Mouse (Mus musculus) midbrain, embryonic 15.5 days (tissue): ENCODE results near the gene Lrtm2. TPM values are rescaled to one million over a fixed set of nuclear protein-coding genes. Genes with fewer than 3 reads are reported as not detected.
"Not testable (repeated sequence)": the region's sequence is repeated elsewhere in the genome, so short reads cannot be mapped to it uniquely, and the experiment has no call there.

ENCODE experiments used
- ATAC-seq: fragments of 200-750 bp; cut with Nextera tagmentation; replicated peaks from 2 replicates; pipeline ENCODE4 v1.8.0; 2017; ENCODE audit warnings: moderate TSS enrichment
- H3K27ac ChIP-seq: fragments of 300-500 bp; sonication (generic); 2 replicates; pipeline ENCODE4 v1.5.1; 2015; ENCODE audit warnings: mild to moderate bottlenecking, inconsistent platforms
- H3K27me3 ChIP-seq: fragments of 300-500 bp; sonication (generic); replicated peaks from 2 replicates; pipeline ENCODE4 v1.6.1; 2015; ENCODE audit warnings: inconsistent platforms
- H3K36me3 ChIP-seq: fragments of 300-500 bp; sonication (generic); replicated peaks from 2 replicates; pipeline ENCODE4 v1.6.1; 2015; ENCODE audit warnings: inconsistent platforms
- H3K4me1 ChIP-seq: fragments of 300-500 bp; sonication (generic); 2 replicates; pipeline ENCODE4 v1.6.1; 2015; ENCODE audit warnings: inconsistent platforms
- H3K4me2 ChIP-seq: fragments of 300-500 bp; sonication (generic); 2 replicates; pipeline ENCODE4 v1.6.1; 2015; ENCODE audit warnings: inconsistent platforms, mild to moderate bottlenecking, moderate library complexity
- H3K4me3 ChIP-seq: fragments of 300-500 bp; sonication (generic); 2 replicates; pipeline ENCODE4 v1.5.1; 2015; ENCODE audit warnings: mild to moderate bottlenecking, inconsistent platforms
- H3K9ac ChIP-seq: fragments of 300-500 bp; sonication (generic); 2 replicates; pipeline ENCODE4 v1.6.1; 2015; ENCODE audit warnings: mild to moderate bottlenecking, inconsistent platforms
- H3K9me3 ChIP-seq: fragments of 300-500 bp; sonication (generic); 2 replicates; pipeline ENCODE4 v1.6.1; 2016; ENCODE audit warnings: inconsistent platforms
- WGBS: fragments of 180-500 bp; shearing (Covaris S2); methylation state at CpG from one replicate; pipeline ENCODE4 v1.1.7; 2015; ENCODE audit warnings: mixed read lengths; 5-methylcytosine and 5-hydroxymethylcytosine counted together
- polyA plus RNA-seq: library from polyadenylated mRNA; unstranded; fragments of >200 nt; fragmentation: Nextera tagmentation; extraction: Ambion mirVana; gene quantifications from 2 replicates; pipeline ENCODE4 v1.2.1, GENCODE M21; 2015

The Lrtm2 gene
- 10.6 and 12.7 TPM in 2 replicates for polyA plus RNA-seq

DNA sequence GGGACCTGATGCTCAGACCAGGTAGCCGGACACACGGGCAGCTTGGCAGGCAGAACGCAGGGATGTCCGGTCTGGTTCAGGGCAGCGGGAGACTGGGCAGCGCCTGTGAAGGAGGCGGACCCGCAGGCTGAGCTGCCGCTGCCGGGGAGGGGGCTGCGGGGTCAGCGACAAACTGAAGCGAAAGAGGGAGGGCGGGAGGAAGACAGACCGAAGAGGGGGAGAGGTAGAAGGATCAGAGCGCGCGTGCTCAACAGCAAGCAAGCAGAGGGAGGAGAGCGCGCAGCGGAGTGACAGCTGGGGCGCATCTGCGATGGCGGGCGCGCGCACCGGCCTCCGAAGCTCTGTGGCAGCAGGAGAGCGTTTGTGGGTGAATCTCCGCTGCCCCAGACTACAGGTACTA lies at the start of gene Lrtm2:
Lrtm2 (minus strand) TSS at position 261 of the 400 bp plus-strand sequence.
- Histone ChIP-seq H3K27me3 (no peaks in the 10 kb centered on the region), H3K27ac (peak within 1 kb of the TSS; percentile 78), H3K9me3 (no peaks in the 10 kb centered on the region), H3K4me1 (peaks cover 50% of the 10 kb centered on the region), H3K4me3 (peak within 1 kb of the TSS; percentile 74), H3K4me2 (peak within 1 kb of the TSS; percentile 87), H3K36me3 (no peaks in the 10 kb centered on the region), H3K9ac (peak within 1 kb of the TSS; percentile 69)
- WGBS, result under 1% methylated on average over 31 of the region's 31 CpGs
- ATAC-seq, result peak; percentile 65

DNA sequence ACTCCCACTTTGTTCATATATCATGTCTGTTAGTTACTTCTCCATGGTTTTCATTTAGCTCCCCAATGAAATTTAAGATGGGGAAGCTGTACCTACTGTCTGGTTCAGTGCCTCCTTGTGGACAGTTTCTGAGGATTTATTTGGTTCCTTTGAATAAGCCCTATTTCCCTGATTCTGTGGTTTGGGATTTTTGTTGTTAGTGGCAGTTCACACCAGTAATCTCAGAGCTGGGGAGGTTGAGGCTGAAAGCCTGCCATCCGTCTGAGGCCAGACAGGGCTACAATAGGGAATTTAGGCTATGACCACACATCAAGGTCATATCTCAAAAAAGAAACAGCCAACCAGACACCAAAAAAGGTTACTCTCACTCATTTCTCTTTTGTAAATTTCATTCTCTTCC lies 48.1 kb upstream of the Lrtm2 start:
- Histone ChIP-seq H3K9ac (no peak overlapping the region), H3K36me3 (no peaks in the 10 kb centered on the region), H3K4me3 (no peak overlapping the region), H3K4me2 (no peak overlapping the region), H3K4me1 (no peaks in the 10 kb centered on the region), H3K9me3 (no peaks in the 10 kb centered on the region), H3K27ac (no peak overlapping the region), H3K27me3 (no peaks in the 10 kb centered on the region)
- WGBS, result 79% methylated on average over 1 of the region's 1 CpGs
- no peak for ATAC-seq

DNA sequence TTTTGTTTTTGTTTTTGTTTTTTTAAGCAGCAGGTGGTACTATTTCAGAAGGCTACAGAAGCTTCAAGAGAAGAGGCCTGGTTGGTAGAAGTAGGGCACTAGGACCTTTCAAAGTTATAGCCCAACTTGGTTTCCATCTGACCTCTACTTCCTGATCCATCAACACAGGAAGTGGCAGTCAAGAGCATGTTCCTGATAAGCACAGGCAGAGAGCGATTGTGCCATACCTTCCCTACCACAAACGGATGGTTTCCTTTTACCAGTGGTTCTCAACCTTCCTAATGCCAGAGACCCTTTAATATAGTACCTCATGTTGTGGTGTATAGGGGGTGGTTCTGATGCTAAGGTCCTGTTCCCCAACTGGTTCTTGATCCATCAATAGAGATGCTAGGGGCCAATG lies 47.0 kb upstream of the Lrtm2 start:
- H3K27me3 ChIP-seq, result no peaks in the 10 kb centered on the region
- no peak for ATAC-seq
- no peak overlapping the region for H3K4me3 ChIP-seq
- H3K9me3 ChIP-seq, result no peaks in the 10 kb centered on the region
- H3K4me2 ChIP-seq, result no peak overlapping the region
- H3K27ac ChIP-seq, result no peak overlapping the region
- WGBS, result 87% methylated on average over 2 of the region's 2 CpGs
- H3K9ac ChIP-seq, result no peak overlapping the region
- H3K4me1 ChIP-seq, result no peaks in the 10 kb centered on the region
- no peaks in the 10 kb centered on the region for H3K36me3 ChIP-seq

DNA sequence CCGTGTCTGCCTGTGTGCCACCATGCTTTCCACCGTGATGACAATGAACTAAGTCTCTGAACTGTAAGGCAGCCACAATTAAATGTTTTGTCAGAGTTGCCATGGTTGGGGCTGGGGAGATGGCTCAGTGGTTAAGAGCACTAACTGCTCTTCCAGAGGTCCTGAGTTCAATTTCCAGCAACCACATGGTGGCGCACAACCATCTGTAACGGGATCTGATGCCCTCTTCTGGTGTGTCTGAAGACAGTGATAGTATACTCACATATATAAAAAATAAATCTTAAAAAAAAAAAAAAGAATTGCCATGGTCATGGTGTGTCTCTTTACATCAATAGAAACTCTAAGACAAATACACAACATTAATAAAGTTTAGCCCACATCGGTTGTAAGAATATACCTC lies 44.5 kb upstream of the Lrtm2 start:
- Histone ChIP-seq H3K27me3 (no peaks in the 10 kb centered on the region), H3K4me2 (no peak overlapping the region), H3K27ac (no peak overlapping the region), H3K9me3 (no peaks in the 10 kb centered on the region), H3K9ac (no peak overlapping the region), H3K36me3 (no peaks in the 10 kb centered on the region), H3K4me3 (no peak overlapping the region), H3K4me1 (no peaks in the 10 kb centered on the region)
- no peak for ATAC-seq
- 81% methylated on average over 5 of the region's 5 CpGs for WGBS

DNA sequence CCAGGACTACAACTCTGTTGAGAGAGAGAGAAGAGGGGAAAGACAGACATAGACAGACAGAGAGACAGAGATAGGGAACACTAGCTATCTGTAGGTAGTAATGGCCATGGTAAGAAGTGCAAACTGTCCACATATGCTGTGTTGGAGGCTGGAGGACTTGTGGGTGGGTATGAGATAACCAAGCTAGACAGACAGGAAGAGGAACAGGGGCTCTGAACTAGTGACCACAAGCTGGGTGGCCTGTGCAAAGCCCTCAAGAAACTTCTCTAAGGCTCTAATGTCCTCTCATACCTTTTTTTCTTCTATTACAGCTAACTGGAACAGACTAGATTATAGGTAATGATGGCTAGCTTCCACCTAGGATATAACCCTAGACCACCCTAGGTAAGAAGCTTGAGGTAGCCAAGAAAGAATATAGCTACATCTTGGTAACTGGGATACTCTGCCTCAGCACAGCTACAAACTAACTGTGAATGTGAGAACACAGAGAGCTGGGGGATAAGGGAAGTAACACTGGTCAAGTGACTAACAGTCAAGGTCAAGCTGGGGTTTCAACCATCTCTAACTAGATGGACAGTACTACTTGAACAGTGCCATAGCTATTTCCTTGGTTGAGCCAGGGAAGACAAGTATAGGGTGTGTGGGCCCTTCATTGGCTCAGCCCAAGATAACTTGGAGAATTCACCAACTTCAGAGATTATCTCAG lies 42.6 kb upstream of the Lrtm2 start:
- H3K4me1 ChIP-seq, result no peaks in the 10 kb centered on the region
- no peak overlapping the region for H3K9ac ChIP-seq
- H3K4me2 ChIP-seq, result no peak overlapping the region
- no peaks in the 10 kb centered on the region for H3K36me3 ChIP-seq
- no peak for ATAC-seq
- H3K9me3 ChIP-seq, result no peaks in the 10 kb centered on the region
- H3K27ac ChIP-seq, result no peak overlapping the region
- H3K4me3 ChIP-seq, result no peak overlapping the region
- H3K27me3 ChIP-seq, result no peaks in the 10 kb centered on the region

DNA sequence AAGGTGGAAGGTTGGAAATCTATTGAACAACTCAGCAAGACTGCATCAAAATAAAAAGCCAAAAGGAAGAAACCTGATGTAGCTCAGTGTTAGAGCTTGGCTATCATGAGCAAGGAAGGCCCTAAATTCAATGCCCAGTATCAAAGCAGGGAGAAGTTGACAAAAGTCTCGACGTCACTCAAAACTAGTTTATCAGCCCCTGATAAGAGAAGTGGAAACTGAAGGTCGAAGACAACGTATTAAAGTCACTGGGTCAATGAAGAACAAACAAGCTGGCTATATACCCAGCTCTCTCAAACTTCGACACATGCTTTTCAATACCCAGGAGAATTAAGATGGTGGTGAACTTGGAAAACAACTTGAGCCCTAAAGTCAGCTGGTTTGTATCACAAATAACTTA lies 41.7 kb upstream of the Lrtm2 start:
- H3K27ac ChIP-seq, result no peak overlapping the region
- no peak for ATAC-seq
- no peaks in the 10 kb centered on the region for H3K36me3 ChIP-seq
- WGBS, result 87% methylated on average over 5 of the region's 5 CpGs
- H3K27me3 ChIP-seq, result no peaks in the 10 kb centered on the region
- no peaks in the 10 kb centered on the region for H3K9me3 ChIP-seq
- no peak overlapping the region for H3K9ac ChIP-seq
- no peaks in the 10 kb centered on the region for H3K4me1 ChIP-seq
- H3K4me3 ChIP-seq, result no peak overlapping the region
- H3K4me2 ChIP-seq, result no peak overlapping the region

DNA sequence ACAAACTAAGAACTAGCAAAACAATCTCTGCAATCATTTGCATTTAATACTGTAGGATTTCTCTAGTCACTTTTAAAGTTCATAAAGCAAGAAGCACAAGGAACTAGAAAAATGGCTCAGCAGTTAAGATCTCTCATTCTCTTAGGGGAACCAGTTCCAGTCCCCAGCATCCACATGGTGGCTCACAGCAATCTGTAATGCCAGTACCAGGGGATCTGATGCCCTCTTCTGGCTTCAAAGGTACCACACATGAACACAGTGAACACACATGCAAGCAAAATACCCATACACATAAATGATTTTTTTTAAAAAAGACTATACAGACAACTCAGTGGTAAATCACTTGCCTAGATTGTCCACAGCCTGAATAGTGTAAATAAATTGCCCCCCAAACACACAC lies 41.1 kb upstream of the Lrtm2 start:
- Histone ChIP-seq H3K4me1 (no peaks in the 10 kb centered on the region), H3K4me3 (no peak overlapping the region), H3K27ac (no peak overlapping the region), H3K4me2 (no peak overlapping the region), H3K9ac (no peak overlapping the region), H3K27me3 (no peaks in the 10 kb centered on the region), H3K36me3 (no peaks in the 10 kb centered on the region), H3K9me3 (no peaks in the 10 kb centered on the region)
- ATAC-seq, result no peak

DNA sequence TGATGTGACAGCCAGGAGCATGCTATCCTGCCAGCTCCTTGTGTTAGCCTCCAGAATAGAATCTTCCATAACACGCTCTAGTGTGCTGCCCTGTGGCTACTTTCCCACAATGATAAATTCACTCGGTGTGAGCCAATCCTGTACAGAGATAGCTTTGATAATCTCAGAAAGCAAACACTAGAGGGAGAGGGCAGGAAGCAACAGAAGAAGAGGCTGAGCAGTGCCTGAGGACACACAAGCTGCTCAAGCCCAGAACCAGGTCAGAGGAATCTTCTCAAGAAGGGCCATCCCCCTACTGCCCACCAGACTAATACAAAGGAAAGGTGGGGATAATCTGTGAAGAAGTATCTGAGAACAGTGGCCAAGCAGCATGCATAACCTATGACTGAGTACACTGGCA lies 36.8 kb upstream of the Lrtm2 start:
- Histone ChIP-seq H3K9ac (no peak overlapping the region), H3K27ac (no peak overlapping the region), H3K4me1 (no peaks in the 10 kb centered on the region), H3K4me3 (no peak overlapping the region), H3K9me3 (no peaks in the 10 kb centered on the region), H3K36me3 (peaks cover 3% of the 10 kb centered on the region; the same call in 1 of the 2 replicates), H3K27me3 (no peaks in the 10 kb centered on the region), H3K4me2 (no peak overlapping the region)
- no peak for ATAC-seq
- WGBS, result 87% methylated on average over 2 of the region's 2 CpGs

DNA sequence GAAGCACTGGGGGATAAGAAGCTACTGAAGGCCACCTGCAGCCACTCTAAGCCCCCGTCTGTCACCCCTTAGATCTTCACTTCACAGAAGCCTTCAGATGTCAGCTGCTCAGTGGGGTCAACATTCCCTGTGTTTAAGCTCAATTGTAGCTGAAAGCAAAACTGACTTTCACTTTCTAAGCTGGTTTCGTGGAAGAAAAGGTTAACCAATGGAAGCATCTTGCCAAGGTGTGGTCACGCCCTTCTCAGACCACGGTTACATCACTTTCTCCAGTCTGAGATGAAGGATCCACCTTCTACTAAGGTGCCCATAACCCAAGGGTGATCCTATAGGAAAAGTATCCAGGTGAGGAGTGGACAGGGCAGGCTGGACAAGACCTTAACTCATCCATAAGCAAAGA lies 36.2 kb upstream of the Lrtm2 start:
- H3K4me3 ChIP-seq, H3K4me1 ChIP-seq, H3K9ac ChIP-seq, H3K36me3 ChIP-seq, H3K27me3 ChIP-seq, H3K27ac ChIP-seq, H3K9me3 ChIP-seq, H3K4me2 ChIP-seq, ATAC-seq: not testable (repeated sequence)
- 82% methylated on average over 4 of the region's 4 CpGs for WGBS

DNA sequence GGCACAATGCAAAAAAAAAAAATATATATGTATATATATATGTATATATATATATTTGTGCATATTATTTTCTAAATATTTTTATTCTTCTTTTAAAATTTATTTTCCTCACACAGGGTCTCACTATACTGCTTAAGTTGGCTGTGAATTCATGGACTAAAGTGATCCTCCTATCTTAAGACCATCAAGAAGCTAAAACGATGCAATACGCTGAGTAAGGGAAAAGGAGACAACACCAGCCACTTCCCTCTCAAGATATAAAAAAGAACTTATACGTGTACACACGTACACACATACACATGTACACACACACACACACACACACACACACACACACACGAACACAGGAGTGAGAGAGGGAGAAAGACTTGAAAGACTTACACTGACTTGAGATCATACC lies 33.0 kb upstream of the Lrtm2 start:
- Histone ChIP-seq H3K4me2 (no peak overlapping the region), H3K4me1 (no peaks in the 10 kb centered on the region), H3K9me3 (no peaks in the 10 kb centered on the region), H3K4me3 (no peak overlapping the region), H3K9ac (no peak overlapping the region), H3K27me3 (no peaks in the 10 kb centered on the region), H3K36me3 (peaks cover 11% of the 10 kb centered on the region), H3K27ac (no peak overlapping the region)
- 93% methylated on average over 5 of the region's 5 CpGs for WGBS
- ATAC-seq, result no peak

DNA sequence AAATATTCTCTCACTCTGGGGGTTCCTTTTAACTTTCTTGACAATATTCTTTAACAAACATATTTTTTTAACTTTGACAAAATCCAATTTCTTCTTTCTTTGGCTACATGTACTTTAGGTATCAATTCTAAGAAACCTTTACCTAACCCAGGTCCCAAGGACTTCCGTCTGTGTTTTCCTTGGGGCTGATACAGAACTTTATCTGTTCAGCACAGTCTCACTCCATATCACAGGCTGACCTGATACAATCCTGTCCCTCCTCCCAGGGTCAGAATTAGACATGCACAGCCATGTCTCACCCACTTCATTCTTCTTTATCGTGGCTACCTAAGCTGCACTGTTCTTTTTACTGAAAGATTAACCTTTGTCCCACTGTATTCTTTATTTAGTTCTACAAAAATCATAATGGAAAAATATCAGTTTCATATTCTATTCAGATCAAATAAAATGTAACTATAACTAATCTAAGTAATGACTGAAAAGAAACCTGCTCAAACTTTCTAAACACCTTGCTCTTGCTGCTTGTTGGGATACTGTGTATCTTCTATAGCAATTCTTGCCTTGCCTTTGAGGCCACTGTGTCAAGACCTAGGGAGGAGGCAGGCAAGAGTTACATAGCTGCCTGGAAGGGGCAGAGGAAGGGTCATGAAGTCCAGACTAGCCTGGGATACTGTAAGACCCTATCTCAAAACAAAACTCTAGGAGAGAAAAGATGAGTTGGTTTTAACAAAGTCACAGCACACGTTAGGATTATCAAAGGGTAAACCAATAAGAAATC lies 30.5 kb upstream of the Lrtm2 start:
- Histone ChIP-seq H3K27me3 (no peaks in the 10 kb centered on the region), H3K9me3 (no peaks in the 10 kb centered on the region), H3K4me2 (no peak overlapping the region), H3K9ac (no peak overlapping the region), H3K36me3 (peaks cover 18% of the 10 kb centered on the region), H3K4me1 (no peaks in the 10 kb centered on the region), H3K27ac (no peak overlapping the region), H3K4me3 (no peak overlapping the region)
- WGBS, result 86% methylated on average over 3 of the region's 3 CpGs
- no peak for ATAC-seq

DNA sequence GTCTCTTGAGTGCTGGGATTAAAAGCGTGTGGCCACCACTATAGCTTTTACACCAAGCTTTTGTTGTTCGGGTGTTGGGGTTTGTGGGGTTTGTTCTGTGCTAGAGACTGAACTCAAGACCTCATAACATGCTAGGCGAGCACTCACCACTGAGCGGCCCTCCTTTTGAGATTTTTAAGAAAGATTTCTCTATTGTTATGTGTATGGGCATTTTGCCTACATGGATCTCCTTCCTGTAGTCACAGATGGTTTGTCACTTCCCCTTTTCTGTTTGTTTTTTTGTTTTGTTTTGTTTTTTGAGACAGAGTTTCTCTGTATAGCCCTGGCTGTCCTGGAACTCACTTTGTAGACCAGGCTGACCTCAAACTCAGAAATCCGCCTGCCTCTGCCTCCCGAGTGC lies 29.7 kb upstream of the Lrtm2 start:
- H3K9ac ChIP-seq, H3K9me3 ChIP-seq, H3K4me2 ChIP-seq, H3K4me1 ChIP-seq, H3K4me3 ChIP-seq, H3K27me3 ChIP-seq, H3K27ac ChIP-seq, ATAC-seq: not testable (repeated sequence)
- peaks cover 18% of the 10 kb centered on the region for H3K36me3 ChIP-seq
- 93% methylated on average over 6 of the region's 6 CpGs for WGBS

DNA sequence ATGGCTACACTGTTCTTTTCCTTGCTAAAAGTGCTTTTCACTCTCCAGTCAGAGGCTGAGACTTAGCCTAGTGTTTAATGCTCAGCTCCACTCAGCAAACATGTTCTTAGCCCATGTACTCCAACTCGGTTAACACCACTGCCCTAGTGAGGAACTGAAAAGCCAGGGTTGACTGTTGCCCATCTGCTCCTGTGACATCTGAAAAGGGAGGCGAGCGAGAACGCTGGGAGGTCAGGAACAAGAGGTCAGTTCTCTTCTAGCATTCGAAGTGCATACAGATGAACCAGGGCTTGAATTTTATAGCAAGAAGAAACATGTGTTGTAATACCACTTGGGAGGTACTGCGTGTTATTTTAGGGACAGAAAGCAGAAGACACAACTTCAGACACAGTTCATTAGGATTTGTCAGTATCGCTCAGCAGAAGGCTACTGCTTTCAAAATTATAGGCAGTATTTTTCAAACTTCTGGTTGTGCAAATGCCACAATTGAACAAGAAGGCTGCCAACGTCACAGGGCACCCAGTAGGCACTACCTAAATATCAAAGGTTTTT lies 27.5 kb upstream of the Lrtm2 start:
- no peak overlapping the region for H3K4me2 ChIP-seq
- H3K36me3 ChIP-seq, result peaks cover 20% of the 10 kb centered on the region
- WGBS, result 86% methylated on average over 8 of the region's 8 CpGs

More for the DNA sequence above, 27.5 kb upstream of the Lrtm2 start:
- Histone ChIP-seq H3K4me3 (no peak overlapping the region), H3K4me1 (no peaks in the 10 kb centered on the region), H3K9me3 (no peaks in the 10 kb centered on the region), H3K27me3 (no peaks in the 10 kb centered on the region), H3K9ac (no peak overlapping the region), H3K27ac (no peak overlapping the region)
- no peak for ATAC-seq
